13 mouse cellular contexts compared by ENCODE assay signal in the genomic region with DNA sequence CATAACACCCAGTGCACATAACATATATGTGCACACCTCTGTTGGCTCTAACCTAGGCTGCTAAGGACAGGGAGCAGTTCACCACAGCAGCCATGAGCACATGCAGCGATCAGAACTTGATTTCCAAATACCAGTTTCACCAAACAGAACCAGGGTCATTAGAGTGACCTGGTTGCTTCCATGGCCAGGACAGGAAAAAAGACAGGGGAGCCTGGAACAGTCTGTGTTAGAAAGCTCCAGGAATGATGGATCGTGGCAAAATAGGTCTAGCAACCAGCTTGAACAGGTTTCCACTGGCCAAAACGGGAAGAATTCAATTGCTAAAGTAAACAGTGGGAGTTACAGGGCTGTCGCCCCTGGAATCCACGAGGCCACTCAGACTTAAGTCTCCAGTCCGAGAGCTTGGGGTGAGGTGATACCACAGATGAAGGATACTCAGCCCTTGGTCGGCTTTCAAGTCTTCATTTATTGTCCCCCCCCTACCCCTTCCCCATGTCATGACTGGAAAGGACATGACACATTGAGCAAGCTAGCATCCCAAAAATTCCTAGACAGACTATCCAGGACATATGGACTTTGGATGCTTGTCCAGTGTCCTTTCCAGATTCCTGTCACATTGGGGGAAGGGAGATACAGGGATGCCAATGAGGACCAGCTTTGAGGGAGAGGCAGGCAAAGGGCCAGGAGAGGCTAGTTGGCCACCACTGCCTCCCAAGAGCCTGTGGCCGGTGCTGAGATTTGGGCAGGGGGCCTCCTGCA. TPM values are rescaled to one million over a fixed set of nuclear protein-coding genes. Genes with fewer than 3 reads are reported as not detected.
A peak's percentile ranks its signal among the peaks of the same experiment; 100 is the strongest.
DNase-seq lines count a peak whose midpoint lies in the region; ATAC-seq and TF ChIP-seq lines count a peak whose summit lies in the region.
"Had no signal": no experiment of that assay in that cellular context is flagged by ENCODE, and none has a peak within 500 bp of the region (broad histone marks: within the 10 kb centered on the region; RNA-seq: fewer than 3 reads in every experiment).

No protein-coding gene starts in this region.

- H3K9ac ChIP-seq in heart, postnatal 0 days (replicated peaks; ENCODE audit: low read depth, low read length): no peak overlapping the region
- no peak overlapping the region for H3K9ac ChIP-seq in liver, embryonic 14.5 days (replicated peaks)
- H3K9ac ChIP-seq in liver, embryonic 12.5 days: no peak overlapping the region; the same call in 1 of the 2 replicates
- no peak overlapping the region for H3K9ac ChIP-seq in liver, embryonic 15.5 days
- no peak overlapping the region for H3K9ac ChIP-seq in liver, postnatal 0 days (replicated peaks)
- H3K9ac ChIP-seq: forebrain, embryonic 12.5 days had no signal

- peak overlapping the region; percentile 80 for H3K27ac ChIP-seq in heart, postnatal 0 days (ENCODE audit: low read depth)
- no peak overlapping the region for H3K27ac ChIP-seq in liver, embryonic 14.5 days
- no peak overlapping the region for H3K27ac ChIP-seq in liver, embryonic 12.5 days
- peak overlapping the region; percentile 66; the same call in 1 of the 2 replicates for H3K27ac ChIP-seq in liver, embryonic 15.5 days (replicated peaks)
- H3K27ac ChIP-seq in liver, postnatal 0 days (ENCODE audit: low read depth): peak overlapping the region; percentile 92
- H3K27ac ChIP-seq: forebrain, embryonic 12.5 days; hindbrain, postnatal 0 days had no signal

- TF ChIP-seq CTCF in heart, postnatal 0 days (IDR thresholded peaks at IDR 0.05; ENCODE audit: low read depth): no peak
- TF ChIP-seq CTCF in liver, embryonic 14.5 days (IDR thresholded peaks at IDR 0.05; ENCODE audit: low read depth): no peak
- TF ChIP-seq CTCF in liver, postnatal 0 days (IDR thresholded peaks at IDR 0.05; ENCODE audit: low read depth): no peak

- no peaks in the 10 kb centered on the region for H3K4me1 ChIP-seq in heart, postnatal 0 days (ENCODE audit: control insufficient read depth, insufficient read depth)
- no peaks in the 10 kb centered on the region for H3K4me1 ChIP-seq in liver, embryonic 14.5 days (replicated peaks; ENCODE audit: control insufficient read depth in 2 of 2, insufficient read depth in 2 of 2, low read length in 1 of 2)
- peaks cover 6% of the 10 kb centered on the region; the same call in 1 of the 2 replicates for H3K4me1 ChIP-seq in liver, embryonic 12.5 days
- H3K4me1 ChIP-seq in liver, embryonic 15.5 days (replicated peaks): peaks cover 13% of the 10 kb centered on the region
- H3K4me1 ChIP-seq in liver, postnatal 0 days (ENCODE audit: insufficient read depth): peaks cover 5% of the 10 kb centered on the region; the same call in 1 of the 2 replicates
- H3K4me1 ChIP-seq: forebrain, embryonic 12.5 days had no signal

- H3K4me3 ChIP-seq in heart, postnatal 0 days (ENCODE audit: low read depth, low read length): no peak overlapping the region
- no peak overlapping the region for H3K4me3 ChIP-seq in liver, embryonic 14.5 days (ENCODE audit: insufficient read depth in 1 of 2, low read depth in 2 of 2, low read length in 2 of 2)
- no peak overlapping the region for H3K4me3 ChIP-seq in liver, embryonic 12.5 days
- no peak overlapping the region for H3K4me3 ChIP-seq in liver, embryonic 15.5 days (replicated peaks)
- no peak overlapping the region for H3K4me3 ChIP-seq in liver, postnatal 0 days (ENCODE audit: low read depth, low read length)
- H3K4me3 ChIP-seq: forebrain, embryonic 12.5 days had no signal

- 61% methylated on average over 8 of the region's 8 CpGs for WGBS in heart, postnatal 0 days
- 52% methylated on average over 8 of the region's 8 CpGs for WGBS in liver, embryonic 14.5 days (ENCODE audit: insufficient replicate concordance)
- WGBS in liver, embryonic 12.5 days (ENCODE audit: insufficient replicate concordance): 52% methylated on average over 8 of the region's 8 CpGs
- 53% methylated on average over 8 of the region's 8 CpGs for WGBS in liver, embryonic 15.5 days (ENCODE audit: insufficient replicate concordance)
- WGBS in liver, postnatal 0 days (ENCODE audit: insufficient replicate concordance): 50% methylated on average over 8 of the region's 8 CpGs

- no peaks in the 10 kb centered on the region for H3K36me3 ChIP-seq in heart, postnatal 0 days (replicated peaks; ENCODE audit: control insufficient read depth, insufficient read depth, low read length)
- no peaks in the 10 kb centered on the region for H3K36me3 ChIP-seq in liver, embryonic 14.5 days (replicated peaks; ENCODE audit: control insufficient read depth, insufficient read depth, low read depth)
- H3K36me3 ChIP-seq in liver, embryonic 12.5 days: no peaks in the 10 kb centered on the region
- no peaks in the 10 kb centered on the region for H3K36me3 ChIP-seq in liver, embryonic 15.5 days (replicated peaks)
- no peaks in the 10 kb centered on the region for H3K36me3 ChIP-seq in liver, postnatal 0 days (replicated peaks; ENCODE audit: insufficient read depth, low read length)
- H3K36me3 ChIP-seq: forebrain, embryonic 12.5 days had no signal

- no peak for TF ChIP-seq EP300 in heart, postnatal 0 days (IDR thresholded peaks at IDR 0.05; ENCODE audit: low read depth)
- TF ChIP-seq EP300 in liver, embryonic 14.5 days (IDR thresholded peaks at IDR 0.05; ENCODE audit: low read depth): no peak
- no peak for TF ChIP-seq EP300 in liver, postnatal 0 days (IDR thresholded peaks at IDR 0.05; ENCODE audit: low read depth)

- DNase-seq in heart, postnatal 0 days (ENCODE audit: low spot score): no peak
- DNase-seq in heart, postnatal 4 days: no peak
- no peak for DNase-seq in liver, embryonic 14.5 days (ENCODE audit: low read depth in 3 of 3, low spot score in 3 of 3)
- DNase-seq in liver, postnatal 0 days: peak; percentile 44
- no peak for DNase-seq in frontal cortex, postnatal 10 days (ENCODE audit: low spot score in 2 of 2)
- DNase-seq: cerebellum, adult 8-10 months; retina, postnatal 1 day had no signal

- no peak overlapping the region for H3K4me2 ChIP-seq in heart, postnatal 0 days (ENCODE audit: low read depth, low read length)
- H3K4me2 ChIP-seq in liver, embryonic 14.5 days (ENCODE audit: low read depth): no peak overlapping the region
- H3K4me2 ChIP-seq in liver, embryonic 12.5 days: no peak overlapping the region
- no peak overlapping the region for H3K4me2 ChIP-seq in liver, embryonic 15.5 days
- peak overlapping the region; percentile 13; the same call in 1 of the 2 replicates for H3K4me2 ChIP-seq in liver, postnatal 0 days (ENCODE audit: low read depth, low read length)
- H3K4me2 ChIP-seq: forebrain, embryonic 12.5 days; midbrain, embryonic 11.5 days had no signal

- ATAC-seq in heart, postnatal 0 days (ENCODE audit: insufficient read depth, low read depth): peak; percentile 42
- ATAC-seq in liver, embryonic 14.5 days (ENCODE audit: insufficient read depth): peak; percentile 33; the same call in 1 of the 2 replicates
- no peak for ATAC-seq in liver, embryonic 12.5 days
- ATAC-seq in liver, embryonic 15.5 days (ENCODE audit: insufficient read depth): peak; percentile 30; the same call in 1 of the 2 replicates
- ATAC-seq in liver, postnatal 0 days: peak; percentile 89
- ATAC-seq: hindbrain, postnatal 0 days had no signal

- H3K27me3 ChIP-seq in heart, postnatal 0 days (ENCODE audit: control insufficient read depth, insufficient read depth, low read length): no peaks in the 10 kb centered on the region
- no peaks in the 10 kb centered on the region for H3K27me3 ChIP-seq in liver, embryonic 14.5 days (ENCODE audit: control insufficient read depth, insufficient read depth, low read length)
- no peaks in the 10 kb centered on the region for H3K27me3 ChIP-seq in liver, embryonic 12.5 days (replicated peaks)
- H3K27me3 ChIP-seq in liver, embryonic 15.5 days: no peaks in the 10 kb centered on the region
- no peaks in the 10 kb centered on the region for H3K27me3 ChIP-seq in liver, postnatal 0 days (ENCODE audit: insufficient read depth, low read length)
- H3K27me3 ChIP-seq: forebrain, embryonic 12.5 days had no signal

- no peaks in the 10 kb centered on the region for H3K9me3 ChIP-seq in heart, postnatal 0 days (replicated peaks; ENCODE audit: control insufficient read depth, low read length)
- no peaks in the 10 kb centered on the region for H3K9me3 ChIP-seq in liver, embryonic 14.5 days (ENCODE audit: control insufficient read depth, low read length)
- H3K9me3 ChIP-seq in liver, embryonic 12.5 days (replicated peaks): no peaks in the 10 kb centered on the region
- no peaks in the 10 kb centered on the region for H3K9me3 ChIP-seq in liver, embryonic 15.5 days (replicated peaks)
- no peaks in the 10 kb centered on the region for H3K9me3 ChIP-seq in liver, postnatal 0 days (ENCODE audit: low read length)
- H3K9me3 ChIP-seq: forebrain, embryonic 12.5 days had no signal

RNA-seq across cellular contexts. Expression of a gene that starts 23.7 kb away (rescaled TPM):
- 177 and 180 TPM in 2 replicates for total RNA-seq in heart, postnatal 0 days (2014; rRNA removed; ENCODE audit: low replicate concordance)
- polyA plus RNA-seq in heart, postnatal 0 days (2015; fragmentation: Nextera tagmentation; extraction: Ambion mirVana): 109 and 124 TPM in 2 replicates
- total RNA-seq in heart, postnatal 4 days (2021): 100 to 1,000 TPM; 179 to 190 TPM
- 133 and 158 TPM in 2 replicates for polyA plus RNA-seq in liver, embryonic 14.5 days (2012; rRNA removed)
- 277 and 283 TPM in 2 replicates for polyA plus RNA-seq in liver, embryonic 14.5 days (2014; fragmentation: Nextera tagmentation; extraction: Ambion mirVana)
- polyA plus RNA-seq in liver, embryonic 12.5 days (2016; fragmentation: Nextera tagmentation; extraction: Ambion mirVana): 360 and 381 TPM in 2 replicates
- polyA plus RNA-seq in liver, embryonic 15.5 days (2015; fragmentation: Nextera tagmentation; extraction: Ambion mirVana): 246 and 250 TPM in 2 replicates
- 115 and 128 TPM in 2 replicates for polyA plus RNA-seq in liver, postnatal 0 days (2015; fragmentation: Nextera tagmentation; extraction: Ambion mirVana)

RNA-seq across cellular contexts. Expression of a gene that starts 49.9 kb away (rescaled TPM):
- 1.7 and 4.0 TPM in 2 replicates for total RNA-seq in heart, postnatal 0 days (2014; rRNA removed; ENCODE audit: low replicate concordance)
- 2.6 and 3.4 TPM in 2 replicates for polyA plus RNA-seq in heart, postnatal 0 days (2015; fragmentation: Nextera tagmentation; extraction: Ambion mirVana)
- total RNA-seq in heart, postnatal 4 days (2021): 1 to 10 TPM; 3.7 to 4.0 TPM
- polyA plus RNA-seq in liver, embryonic 14.5 days (2012; rRNA removed): 1.8 and 1.9 TPM in 2 replicates
- 2.6 and 3.9 TPM in 2 replicates for polyA plus RNA-seq in liver, embryonic 14.5 days (2014; fragmentation: Nextera tagmentation; extraction: Ambion mirVana)
- 1.5 and 2.0 TPM in 2 replicates for polyA plus RNA-seq in liver, embryonic 12.5 days (2016; fragmentation: Nextera tagmentation; extraction: Ambion mirVana)
- 4.5 and 5.6 TPM in 2 replicates for polyA plus RNA-seq in liver, embryonic 15.5 days (2015; fragmentation: Nextera tagmentation; extraction: Ambion mirVana)
- polyA plus RNA-seq in liver, postnatal 0 days (2015; fragmentation: Nextera tagmentation; extraction: Ambion mirVana): 7.3 and 10.3 TPM in 2 replicates
- total RNA-seq: hematopoietic stem cell, adult 5-6 weeks had no signal

RNA-seq across cellular contexts. Expression of a gene that starts 55.1 kb away (rescaled TPM):
- total RNA-seq in heart, postnatal 0 days (2014; rRNA removed; ENCODE audit: low replicate concordance): 26.2 and 34.8 TPM in 2 replicates
- 7.4 and 7.9 TPM in 2 replicates for polyA plus RNA-seq in heart, postnatal 0 days (2015; fragmentation: Nextera tagmentation; extraction: Ambion mirVana)
- total RNA-seq in heart, postnatal 4 days (2021): 10 to 100 TPM; 45.9 to 46.7 TPM
- 2.6 and 3.2 TPM in 2 replicates for polyA plus RNA-seq in liver, embryonic 14.5 days (2012; rRNA removed)
- polyA plus RNA-seq in liver, embryonic 14.5 days (2014; fragmentation: Nextera tagmentation; extraction: Ambion mirVana): 3.8 and 4.0 TPM in 2 replicates
- polyA plus RNA-seq in liver, embryonic 12.5 days (2016; fragmentation: Nextera tagmentation; extraction: Ambion mirVana): 4.3 and 5.1 TPM in 2 replicates
- 2.7 and 3.2 TPM in 2 replicates for polyA plus RNA-seq in liver, embryonic 15.5 days (2015; fragmentation: Nextera tagmentation; extraction: Ambion mirVana)
- 4.5 and 4.8 TPM in 2 replicates for polyA plus RNA-seq in liver, postnatal 0 days (2015; fragmentation: Nextera tagmentation; extraction: Ambion mirVana)

Comparison
In these comparisons a context has a peak if more than half of its experiments do, and no peak if none do; other contexts are left out.
1. H3K27ac ChIP-seq: peak in heart, postnatal 0 days (single experiment), liver, embryonic 15.5 days (single experiment) and liver, postnatal 0 days (single experiment); none in liver, embryonic 14.5 days (single experiment) and liver, embryonic 12.5 days (single experiment).